Mouse (Mus musculus) limb, embryonic 10.5 days (tissue): Measurements from ENCODE around the gene Gramd1a. TPM values are rescaled to one million over a fixed set of nuclear protein-coding genes. Genes with fewer than 3 reads are reported as not detected.

Experiments used
- DNase-seq: peaks from one replicate; pipeline ENCODE4 v3.0.0-alpha.2; 2017; ENCODE audit warnings: low spot score
- H3K27ac ChIP-seq: fragments of 300-500 bp; sonication (generic); 2 replicates; pipeline ENCODE4 v1.5.1; 2016; ENCODE audit warnings: mild to moderate bottlenecking
- H3K27me3 ChIP-seq: fragments of 300-500 bp; sonication (generic); 2 replicates; pipeline ENCODE4 v1.6.1; 2016; ENCODE audit warnings: low read depth, mild to moderate bottlenecking; ENCODE audit not compliant: poor library complexity, severe bottlenecking
- H3K36me3 ChIP-seq: fragments of 300-500 bp; sonication (generic); 2 replicates; pipeline ENCODE4 v1.6.1; 2016; ENCODE audit warnings: mild to moderate bottlenecking, moderate library complexity
- H3K4me1 ChIP-seq: fragments of 300-500 bp; sonication (generic); 2 replicates; pipeline ENCODE4 v1.6.1; 2016
- H3K4me3 ChIP-seq: fragments of 300-500 bp; sonication (generic); 2 replicates; pipeline ENCODE4 v1.5.1; 2016; ENCODE audit warnings: mild to moderate bottlenecking, moderate library complexity
- H3K9me3 ChIP-seq: fragments of 300-500 bp; sonication (generic); replicated peaks from 2 replicates; pipeline ENCODE4 v1.6.1; 2016; ENCODE audit warnings: mild to moderate bottlenecking
- WGBS: fragments of 180-500 bp; shearing (Covaris S2); methylation state at CpG from one replicate; pipeline ENCODE4 v1.1.7; 2016; 5-methylcytosine and 5-hydroxymethylcytosine counted together
- polyA plus RNA-seq: library from polyadenylated mRNA; unstranded; fragments of >200 nt; fragmentation: Nextera tagmentation; extraction: Ambion mirVana; gene quantifications from 2 replicates; pipeline ENCODE4 v1.2.1, GENCODE M21; 2016

Gene Gramd1a
- polyA plus RNA-seq, 1 experiment from 2014 or later = 106 TPM

- no peak overlapping the region for H3K4me3 ChIP-seq
- 88% methylated on average over 15 of the region's 15 CpGs for WGBS
- no peaks in the 10 kb centered on the region for H3K36me3 ChIP-seq
These were observed 44.8 kb downstream of the Gramd1a start for GRCm38 (mm10) chr7:31110861-31111385.

GRCm38 (mm10) chr7:31109796-31110195 is 45.9 kb downstream of the Gramd1a start:
- no peaks in the 10 kb centered on the region for H3K36me3 ChIP-seq
- H3K27ac ChIP-seq = no peak overlapping the region
- 87% methylated on average over 5 of the region's 5 CpGs for WGBS

More at GRCm38 (mm10) chr7:31110861-31111385, 44.8 kb downstream of the Gramd1a start:
- peaks cover 17% of the 10 kb centered on the region for H3K4me1 ChIP-seq
- H3K27ac ChIP-seq = no peak overlapping the region
- H3K27me3 ChIP-seq = no peaks in the 10 kb centered on the region
- no peak for DNase-seq
- H3K9me3 ChIP-seq = no peaks in the 10 kb centered on the region

GRCm38 (mm10) chr7:31109091-31109490 is 46.6 kb downstream of the Gramd1a start:
- no peak overlapping the region for H3K4me3 ChIP-seq
- H3K27me3 ChIP-seq = no peaks in the 10 kb centered on the region
- H3K27ac ChIP-seq = no peak overlapping the region
- DNase-seq = no peak
- H3K36me3 ChIP-seq = no peaks in the 10 kb centered on the region
- no peaks in the 10 kb centered on the region for H3K9me3 ChIP-seq
- 51% methylated on average over 6 of the region's 7 CpGs for WGBS
- 0 out of 2 replicates have a peak, but pooled peaks cover 2% of the 10 kb centered on the region for H3K4me1 ChIP-seq

More at GRCm38 (mm10) chr7:31109796-31110195, 45.9 kb downstream of the Gramd1a start:
- Histone ChIP-seq H3K27me3 (no peaks in the 10 kb centered on the region), H3K9me3 (no peaks in the 10 kb centered on the region), H3K4me1 (peaks cover 6% of the 10 kb centered on the region), H3K4me3 (no peak overlapping the region)
- no peak for DNase-seq

GRCm38 (mm10) chr7:31107781-31108180 is 47.9 kb downstream of the Gramd1a start:
- H3K9me3 ChIP-seq = no peaks in the 10 kb centered on the region
- H3K4me3 ChIP-seq = no peak overlapping the region
- WGBS = 93% methylated on average over 11 of the region's 11 CpGs
- no peak overlapping the region for H3K27ac ChIP-seq
- H3K4me1 ChIP-seq = 0 out of 2 replicates have a peak, but pooled peaks cover 2% of the 10 kb centered on the region
- 0 out of 2 replicates have a peak, but pooled peaks cover 12% of the 10 kb centered on the region for H3K27me3 ChIP-seq
- no peaks in the 10 kb centered on the region for H3K36me3 ChIP-seq
- DNase-seq = no peak

- 0 out of 2 replicates have a peak, but pooled peaks cover 2% of the 10 kb centered on the region for H3K4me1 ChIP-seq
- 0 out of 2 replicates have a peak, but pooled peaks cover 12% of the 10 kb centered on the region for H3K27me3 ChIP-seq
- DNase-seq = no peak
- H3K4me3 ChIP-seq = no peak overlapping the region
- H3K9me3 ChIP-seq = no peaks in the 10 kb centered on the region
- 60% methylated on average over 3 of the region's 3 CpGs for WGBS
- no peak overlapping the region for H3K27ac ChIP-seq
- H3K36me3 ChIP-seq = no peaks in the 10 kb centered on the region
These were observed 49.5 kb downstream of the Gramd1a start for GRCm38 (mm10) chr7:31106166-31106565.

- no peak overlapping the region for H3K4me3 ChIP-seq
- H3K4me1 ChIP-seq = 0 out of 2 replicates have a peak, but pooled peaks cover 2% of the 10 kb centered on the region
- 0 out of 2 replicates have a peak, but pooled peaks cover 12% of the 10 kb centered on the region for H3K27me3 ChIP-seq
- WGBS = 66% methylated on average over 15 of the region's 15 CpGs
- DNase-seq = peak; percentile 70
- no peaks in the 10 kb centered on the region for H3K36me3 ChIP-seq
- no peak overlapping the region for H3K27ac ChIP-seq
- no peaks in the 10 kb centered on the region for H3K9me3 ChIP-seq
These were observed 50.5 kb downstream of the Gramd1a start for GRCm38 (mm10) chr7:31105061-31105768.

- no peak overlapping the region for H3K4me3 ChIP-seq
- 0 out of 2 replicates have a peak, but pooled peaks cover 12% of the 10 kb centered on the region for H3K27me3 ChIP-seq
- no peaks in the 10 kb centered on the region for H3K36me3 ChIP-seq
- WGBS = 87% methylated on average over 14 of the region's 14 CpGs
- no peak overlapping the region for H3K27ac ChIP-seq
- DNase-seq = no peak
- H3K9me3 ChIP-seq = no peaks in the 10 kb centered on the region
- peaks cover 11% of the 10 kb centered on the region for H3K4me1 ChIP-seq
These were observed 54.9 kb downstream of the Gramd1a start for GRCm38 (mm10) chr7:31100786-31101185.

GRCm38 (mm10) chr7:31099612-31099982 is 56.1 kb downstream of the Gramd1a start:
- H3K27me3 ChIP-seq = 0 out of 2 replicates have a peak, but pooled peaks cover 12% of the 10 kb centered on the region
- DNase-seq = no peak
- H3K9me3 ChIP-seq = no peaks in the 10 kb centered on the region
- 91% methylated on average over 6 of the region's 6 CpGs for WGBS
- no peaks in the 10 kb centered on the region for H3K36me3 ChIP-seq
- no peak overlapping the region for H3K27ac ChIP-seq
- peaks cover 11% of the 10 kb centered on the region for H3K4me1 ChIP-seq
- H3K4me3 ChIP-seq = no peak overlapping the region

- Histone ChIP-seq H3K27ac (no peak overlapping the region), H3K9me3 (no peaks in the 10 kb centered on the region), H3K4me1 (peaks cover 11% of the 10 kb centered on the region), H3K4me3 (no peak overlapping the region), H3K36me3 (no peaks in the 10 kb centered on the region), H3K27me3 (0 out of 2 replicates have a peak, but pooled peaks cover 11% of the 10 kb centered on the region)
- DNase-seq = no peak
- WGBS = 80% methylated on average over 22 of the region's 22 CpGs
These were observed 56.7 kb downstream of the Gramd1a start for GRCm38 (mm10) chr7:31098697-31099611.

GRCm38 (mm10) chr7:31097583-31098248 is 58.0 kb downstream of the Gramd1a start:
- Histone ChIP-seq H3K4me3 (peak overlapping the region; percentile 37), H3K27me3 (no peaks in the 10 kb centered on the region), H3K4me1 (peaks cover 11% of the 10 kb centered on the region), H3K9me3 (no peaks in the 10 kb centered on the region), H3K36me3 (no peaks in the 10 kb centered on the region), H3K27ac (peak overlapping the region; percentile 66)
- 35% methylated on average over 20 of the region's 20 CpGs for WGBS
- DNase-seq = peak; percentile 91

GRCm38 (mm10) chr7:31096892-31097564 is 58.7 kb downstream of the Gramd1a start:
- WGBS = 72% methylated on average over 9 of the region's 9 CpGs
- no peak overlapping the region for H3K4me3 ChIP-seq
- H3K4me1 ChIP-seq = peaks cover 11% of the 10 kb centered on the region
- H3K27me3 ChIP-seq = no peaks in the 10 kb centered on the region
- no peaks in the 10 kb centered on the region for H3K36me3 ChIP-seq
- H3K9me3 ChIP-seq = no peaks in the 10 kb centered on the region
- no peak overlapping the region for H3K27ac ChIP-seq
- DNase-seq = no peak
